Mouse (Mus musculus) neural tube, embryonic 11.5 days (tissue): ENCODE measurements at regions not wholly inside any gene's neighbourhood (a gene's known extent, or its start where the extent isn't known, plus 50 kb on each side); places are given as distances from the start of the nearest gene placed in this dataset.

ENCODE experiments used
- ATAC-seq: fragments of 200-750 bp; cut with Nextera tagmentation; 2 replicates; pipeline ENCODE4 v1.8.0; 2017; ENCODE audit warnings: moderate number of reproducible peaks, mild to moderate bottlenecking, moderate TSS enrichment, moderate library complexity; ENCODE audit not compliant: insufficient read depth, low FRiP score, low TSS enrichment
- DNase-seq: peaks from one replicate; pipeline ENCODE4 v3.0.0-alpha.2; 2015; ENCODE audit warnings: low spot score
- H3K27ac ChIP-seq: fragments of 300-500 bp; sonication (generic); 2 replicates; pipeline ENCODE4 v1.5.1; 2014; ENCODE audit warnings: low read depth, mild to moderate bottlenecking, low read length
- H3K27me3 ChIP-seq: fragments of 300-500 bp; sonication (generic); 2 replicates; pipeline ENCODE4 v1.6.1; 2014; ENCODE audit warnings: mild to moderate bottlenecking, low read length, mixed read lengths; ENCODE audit not compliant: control insufficient read depth, insufficient read depth
- H3K36me3 ChIP-seq: fragments of 300-500 bp; sonication (generic); 2 replicates; pipeline ENCODE4 v1.6.1; 2014; ENCODE audit warnings: mild to moderate bottlenecking, low read length, moderate library complexity, mixed read lengths; ENCODE audit not compliant: control insufficient read depth, insufficient read depth
- H3K4me1 ChIP-seq: fragments of 300-500 bp; sonication (generic); 2 replicates; pipeline ENCODE4 v1.6.1; 2014; ENCODE audit warnings: low read length, mixed read lengths; ENCODE audit not compliant: control insufficient read depth, insufficient read depth
- H3K4me2 ChIP-seq: fragments of 300-500 bp; sonication (generic); 2 replicates; pipeline ENCODE4 v1.6.1; 2014; ENCODE audit warnings: low read depth, mild to moderate bottlenecking, moderate library complexity
- H3K4me3 ChIP-seq: fragments of 300-500 bp; sonication (generic); 2 replicates; pipeline ENCODE4 v1.5.1; 2014; ENCODE audit warnings: low read depth, low read length
- H3K9ac ChIP-seq: fragments of 300-500 bp; sonication (generic); 2 replicates; pipeline ENCODE4 v1.6.1; 2014; ENCODE audit warnings: mild to moderate bottlenecking, low read length
- H3K9me3 ChIP-seq: fragments of 300-500 bp; sonication (generic); 2 replicates; pipeline ENCODE4 v1.6.1; 2016; ENCODE audit warnings: low read length; ENCODE audit not compliant: control insufficient read depth
- WGBS: fragments of 180-500 bp; shearing (Covaris S2); extraction: QIAGEN DNeasy Blood & Tissue Kit; methylation state at CpG from one replicate; pipeline ENCODE4 v1.1.7; 2014; 5-methylcytosine and 5-hydroxymethylcytosine counted together

GRCm38 (mm10) chr6:51774771-51775170 is 237.6 kb downstream of the Skap2 start:
- Histone ChIP-seq H3K4me3 (no peak overlapping the region), H3K9me3 (no peaks in the 10 kb centered on the region), H3K4me1 (no peaks in the 10 kb centered on the region), H3K27ac (no peak overlapping the region), H3K36me3 (no peaks in the 10 kb centered on the region), H3K9ac (no peak overlapping the region), H3K27me3 (no peaks in the 10 kb centered on the region), H3K4me2 (no peak overlapping the region)
- ATAC-seq (no peak), DNase-seq (no peak)
- WGBS: 79% methylated on average over 3 of the region's 3 CpGs

DNA sequence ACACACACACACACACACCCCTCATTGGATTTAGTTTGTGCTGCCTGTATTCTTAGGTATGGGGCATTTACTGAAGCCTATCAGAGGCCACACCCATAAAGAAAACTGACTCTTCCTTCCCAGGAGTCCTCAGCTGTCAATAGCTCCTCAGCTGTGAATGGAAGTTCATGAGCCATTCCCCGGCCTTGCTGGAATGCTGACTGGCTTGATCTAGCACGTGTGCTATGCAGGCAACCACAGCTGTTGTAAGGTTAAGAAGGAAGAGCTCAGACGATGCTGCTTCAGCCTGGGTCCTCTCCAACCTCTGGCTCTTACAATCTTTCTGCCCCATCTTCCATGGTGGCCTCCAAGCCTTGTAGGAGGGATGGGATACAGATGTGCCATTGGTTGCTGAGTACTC is 226.7 kb downstream of the Skap2 start:
- DNase-seq: no peak
- Histone ChIP-seq H3K4me3 (no peak overlapping the region), H3K9me3 (no peaks in the 10 kb centered on the region), H3K4me2 (no peak overlapping the region), H3K27ac (no peak overlapping the region), H3K9ac (no peak overlapping the region), H3K4me1 (no peaks in the 10 kb centered on the region), H3K36me3 (no peaks in the 10 kb centered on the region), H3K27me3 (no peaks in the 10 kb centered on the region)
- no peak for ATAC-seq
- 60% methylated on average over 3 of the region's 3 CpGs for WGBS

GRCm38 (mm10) chr6:51786836-51787235 is 225.5 kb downstream of the Skap2 start:
- no peak overlapping the region for H3K27ac ChIP-seq
- no peaks in the 10 kb centered on the region for H3K27me3 ChIP-seq
- no peaks in the 10 kb centered on the region for H3K4me1 ChIP-seq
- no peaks in the 10 kb centered on the region for H3K36me3 ChIP-seq
- no peaks in the 10 kb centered on the region for H3K9me3 ChIP-seq
- ATAC-seq (no peak), DNase-seq (no peak)
- H3K9ac ChIP-seq: no peak overlapping the region
- 86% methylated on average over 3 of the region's 3 CpGs for WGBS
- H3K4me2 ChIP-seq: no peak overlapping the region
- H3K4me3 ChIP-seq: no peak overlapping the region

- ATAC-seq: no peak
- Histone ChIP-seq H3K4me3 (no peak overlapping the region), H3K36me3 (no peaks in the 10 kb centered on the region), H3K4me1 (no peaks in the 10 kb centered on the region), H3K9me3 (no peaks in the 10 kb centered on the region), H3K27me3 (no peaks in the 10 kb centered on the region), H3K27ac (no peak overlapping the region), H3K9ac (no peak overlapping the region), H3K4me2 (no peak overlapping the region)
- no peak for DNase-seq
- WGBS: 84% methylated on average over 9 of the region's 9 CpGs
Measured at GRCm38 (mm10) chr6:51788156-51788555, 224.2 kb downstream of the Skap2 start.

- Histone ChIP-seq H3K4me3 (no peak overlapping the region), H3K27me3 (no peaks in the 10 kb centered on the region), H3K36me3 (no peaks in the 10 kb centered on the region), H3K9me3 (no peaks in the 10 kb centered on the region), H3K4me1 (no peaks in the 10 kb centered on the region), H3K27ac (no peak overlapping the region), H3K9ac (no peak overlapping the region), H3K4me2 (no peak overlapping the region)
- DNase-seq: no peak
- WGBS: 48% methylated on average over 5 of the region's 5 CpGs
- ATAC-seq: no peak
Measured at GRCm38 (mm10) chr6:51790293-51790692, 222.1 kb downstream of the Skap2 start.

DNA sequence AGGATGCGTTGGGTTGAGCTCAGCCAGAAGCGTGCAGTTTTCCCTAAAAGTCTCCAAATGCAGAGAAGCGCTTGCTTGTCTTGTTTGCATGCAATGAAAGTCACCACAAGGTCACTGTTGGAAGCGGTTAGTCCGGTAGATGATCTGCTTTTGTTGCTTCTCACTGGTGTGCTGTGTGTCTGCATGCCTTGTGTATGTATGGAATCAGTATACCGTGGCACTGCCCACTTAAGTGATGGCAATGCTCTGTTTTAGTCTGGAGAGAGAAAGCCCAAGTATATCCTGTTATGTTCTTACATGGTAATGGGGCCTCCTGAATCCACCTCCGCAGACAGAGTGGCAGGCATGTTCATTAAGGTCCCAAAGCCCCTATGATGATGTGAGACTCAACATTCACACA is 221.7 kb downstream of the Skap2 start:
- 81% methylated on average over 7 of the region's 7 CpGs for WGBS
- Histone ChIP-seq H3K9ac (no peak overlapping the region), H3K27me3 (no peaks in the 10 kb centered on the region), H3K4me2 (no peak overlapping the region), H3K9me3 (no peaks in the 10 kb centered on the region), H3K36me3 (no peaks in the 10 kb centered on the region), H3K27ac (no peak overlapping the region), H3K4me3 (no peak overlapping the region), H3K4me1 (no peaks in the 10 kb centered on the region)
- DNase-seq (no peak), ATAC-seq (no peak)

GRCm38 (mm10) chr6:51795300-51795699 is 217.0 kb downstream of the Skap2 start:
- H3K4me1 ChIP-seq: no peaks in the 10 kb centered on the region
- WGBS: 54% methylated on average over 4 of the region's 4 CpGs
- H3K4me3 ChIP-seq: no peak overlapping the region
- H3K9ac ChIP-seq: no peak overlapping the region
- DNase-seq (peak; percentile 28), ATAC-seq (no peak)
- no peak overlapping the region for H3K27ac ChIP-seq
- H3K27me3 ChIP-seq: no peaks in the 10 kb centered on the region
- no peak overlapping the region for H3K4me2 ChIP-seq
- H3K36me3 ChIP-seq: no peaks in the 10 kb centered on the region
- H3K9me3 ChIP-seq: no peaks in the 10 kb centered on the region

GRCm38 (mm10) chr6:51798577-51799240 is 213.6 kb downstream of the Skap2 start:
- Histone ChIP-seq H3K4me2 (no peak overlapping the region), H3K27ac (no peak overlapping the region), H3K4me3 (no peak overlapping the region), H3K36me3 (no peaks in the 10 kb centered on the region), H3K27me3 (no peaks in the 10 kb centered on the region), H3K9ac (no peak overlapping the region), H3K9me3 (no peaks in the 10 kb centered on the region), H3K4me1 (no peaks in the 10 kb centered on the region)
- ATAC-seq (no peak), DNase-seq (no peak)
- WGBS: 93% methylated on average over 12 of the region's 12 CpGs

GRCm38 (mm10) chr6:51805656-51806055 is 206.7 kb downstream of the Skap2 start:
- DNase-seq: no peak
- no peaks in the 10 kb centered on the region for H3K36me3 ChIP-seq
- WGBS: 82% methylated on average over 7 of the region's 7 CpGs
- ATAC-seq: no peak
- no peaks in the 10 kb centered on the region for H3K9me3 ChIP-seq
- no peak overlapping the region for H3K4me2 ChIP-seq
- no peak overlapping the region for H3K9ac ChIP-seq
- no peak overlapping the region for H3K27ac ChIP-seq
- no peaks in the 10 kb centered on the region for H3K27me3 ChIP-seq
- no peaks in the 10 kb centered on the region for H3K4me1 ChIP-seq
- H3K4me3 ChIP-seq: no peak overlapping the region
